In the genomic region with DNA sequence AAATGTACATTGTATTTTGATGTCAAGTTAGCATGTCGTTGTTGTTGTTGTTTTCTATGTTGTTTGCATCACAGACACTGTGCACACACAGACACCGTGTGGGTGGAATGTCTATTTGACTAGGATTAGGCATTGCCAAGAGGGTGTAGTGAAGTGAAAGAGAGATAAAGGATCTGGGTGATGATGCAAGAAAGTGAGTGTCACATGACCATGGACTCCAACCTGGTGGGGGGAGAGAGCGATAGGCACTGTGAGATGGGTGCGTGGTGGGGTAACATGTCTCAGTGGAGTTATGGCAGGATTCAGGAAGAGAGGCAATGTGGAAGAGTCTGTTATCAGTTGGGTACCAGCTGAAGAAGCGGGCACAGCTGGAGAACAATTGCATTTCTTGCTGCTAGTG, we compare ENCODE assay signal across 16 mouse cellular contexts. TPM values are rescaled to one million over a fixed set of nuclear protein-coding genes. Genes with fewer than 3 reads are reported as not detected.
"Had no signal": no experiment of that assay in that cellular context is flagged by ENCODE, and none has a peak within 500 bp of the region (broad histone marks: within the 10 kb centered on the region; RNA-seq: fewer than 3 reads in every experiment).

No protein-coding gene starts in this region.

- H3K9me3 ChIP-seq: kidney, embryonic 15.5 days; limb, embryonic 13.5 days; midbrain, embryonic 13.5 days had no signal

- H3K4me3 ChIP-seq: kidney, embryonic 15.5 days; limb, embryonic 13.5 days; midbrain, embryonic 13.5 days had no signal

- H3K27ac ChIP-seq: kidney, embryonic 15.5 days; limb, embryonic 13.5 days; macrophage; midbrain, embryonic 13.5 days had no signal

- ATAC-seq: midbrain, embryonic 13.5 days had no signal

- H3K27me3 ChIP-seq: kidney, embryonic 15.5 days; limb, embryonic 13.5 days; midbrain, embryonic 13.5 days had no signal

- DNase-seq: kidney, adult 2 months; kidney, postnatal 14 days; left cerebral cortex, postnatal 4 days; lung, adult 2 months; lung, postnatal 10 days; right cerebral cortex, adult 18-20 months; right cerebral cortex, postnatal 25 days; thymus, postnatal 36 days had no signal

- H3K4me1 ChIP-seq: limb, embryonic 13.5 days had no signal

- H3K9ac ChIP-seq: kidney, embryonic 15.5 days; limb, embryonic 13.5 days; midbrain, embryonic 13.5 days had no signal

- H3K36me3 ChIP-seq: kidney, embryonic 15.5 days; limb, embryonic 13.5 days; midbrain, embryonic 13.5 days had no signal

- H3K4me2 ChIP-seq: kidney, embryonic 15.5 days; limb, embryonic 13.5 days; midbrain, embryonic 13.5 days had no signal

RNA-seq across cellular contexts. Expression of a gene that starts 4.0 kb away (rescaled TPM):
- polyA plus RNA-seq: kidney, embryonic 15.5 days; large intestine, adult 2 months; limb, embryonic 13.5 days; macrophage; midbrain, embryonic 13.5 days; midbrain, postnatal 0 days; small intestine, adult 2 months; stomach, embryonic 16.5 days had no signal

RNA-seq across cellular contexts. Expression of a gene that starts 46.6 kb away (rescaled TPM):
- polyA plus RNA-seq: macrophage had no signal
